Mouse (Mus musculus): ENCODE measurements around the gene Rbfox2. TPM values are rescaled to one million over a fixed set of nuclear protein-coding genes. Genes with fewer than 3 reads are reported as not detected.

Rbfox2 gene
- polyA plus RNA-seq, 1 experiment, result 177 TPM

- peak; percentile 44; the same call in 1 of the 2 replicates for TF ChIP-seq POLR2A (IDR thresholded peaks at IDR 0.05; ENCODE audit: borderline replicate concordance, insufficient read depth, low read length)
- TF ChIP-seq CTCF (IDR thresholded peaks at IDR 0.05; ENCODE audit: borderline replicate concordance, insufficient read depth, low read depth, low read length), result no peak
- Histone ChIP-seq H3K4me3 (replicated peaks; ENCODE audit: insufficient read depth, low read depth, low read length) (peak overlapping the region; percentile 74), H3K27me3 (ENCODE audit: control insufficient read depth, insufficient read depth, low read length) (no peaks in the 10 kb centered on the region), H3K4me1 (ENCODE audit: control insufficient read depth, insufficient read depth, low read length) (peaks cover 24% of the 10 kb centered on the region; the same call in 1 of the 2 replicates), H3K27ac (ENCODE audit: insufficient read depth, low read length) (peak overlapping the region; percentile 98; the same call in 1 of the 2 replicates)
- 3% methylated on average over 12 of the region's 12 CpGs for WGBS
- DNase-seq, result peak; percentile 76 to 88
Observed at GRCm38 (mm10) chr15:77153625-77154024, 153.2 kb downstream of the Rbfox2 start.

GRCm38 (mm10) chr15:77153088-77153546, 153.7 kb downstream of the Rbfox2 start:
- DNase-seq, result peak; percentile 47 to 55
- Histone ChIP-seq H3K4me3 (replicated peaks; ENCODE audit: insufficient read depth, low read depth, low read length) (peak overlapping the region; percentile 74), H3K27ac (ENCODE audit: insufficient read depth, low read length) (peak overlapping the region; percentile 98), H3K4me1 (ENCODE audit: control insufficient read depth, insufficient read depth, low read length) (peaks cover 24% of the 10 kb centered on the region; the same call in 1 of the 2 replicates), H3K27me3 (ENCODE audit: control insufficient read depth, insufficient read depth, low read length) (no peaks in the 10 kb centered on the region)
- 1% methylated on average over 3 of the region's 3 CpGs for WGBS
- TF ChIP-seq POLR2A (IDR thresholded peaks at IDR 0.05; ENCODE audit: borderline replicate concordance, insufficient read depth, low read length) (no peak), CTCF (IDR thresholded peaks at IDR 0.05; ENCODE audit: borderline replicate concordance, insufficient read depth, low read depth, low read length) (no peak)

GRCm38 (mm10) chr15:77152336-77153087, 154.3 kb downstream of the Rbfox2 start:
- peaks cover 24% of the 10 kb centered on the region; the same call in 1 of the 2 replicates for H3K4me1 ChIP-seq (ENCODE audit: control insufficient read depth, insufficient read depth, low read length)
- DNase-seq, result peak; percentile 70 to 80
- H3K27me3 ChIP-seq (ENCODE audit: control insufficient read depth, insufficient read depth, low read length), result no peaks in the 10 kb centered on the region
- peak; percentile 33; the same call in 1 of the 2 replicates for TF ChIP-seq POLR2A (IDR thresholded peaks at IDR 0.05; ENCODE audit: borderline replicate concordance, insufficient read depth, low read length)
- peak; percentile 31; the same call in 1 of the 2 replicates for TF ChIP-seq CTCF (IDR thresholded peaks at IDR 0.05; ENCODE audit: borderline replicate concordance, insufficient read depth, low read depth, low read length)
- H3K4me3 ChIP-seq (replicated peaks; ENCODE audit: insufficient read depth, low read depth, low read length), result peak overlapping the region; percentile 74
- 2% methylated on average over 19 of the region's 19 CpGs for WGBS
- H3K27ac ChIP-seq (ENCODE audit: insufficient read depth, low read length), result peak overlapping the region; percentile 98

- no peak for TF ChIP-seq CTCF (IDR thresholded peaks at IDR 0.05; ENCODE audit: borderline replicate concordance, insufficient read depth, low read depth, low read length)
- TF ChIP-seq POLR2A (IDR thresholded peaks at IDR 0.05; ENCODE audit: borderline replicate concordance, insufficient read depth, low read length), result no peak
- DNase-seq, result peak; percentile 42 to 48
- no peaks in the 10 kb centered on the region for H3K27me3 ChIP-seq (ENCODE audit: control insufficient read depth, insufficient read depth, low read length)
- peaks cover 24% of the 10 kb centered on the region for H3K4me1 ChIP-seq (ENCODE audit: control insufficient read depth, insufficient read depth, low read length)
- H3K4me3 ChIP-seq (replicated peaks; ENCODE audit: insufficient read depth, low read depth, low read length), result peak overlapping the region; percentile 74
- WGBS, result 5% methylated on average over 4 of the region's 4 CpGs
- H3K27ac ChIP-seq (ENCODE audit: insufficient read depth, low read length), result peak overlapping the region; percentile 62; the same call in 1 of the 2 replicates
Observed at GRCm38 (mm10) chr15:77151816-77152215, 155.0 kb downstream of the Rbfox2 start.

- Histone ChIP-seq H3K4me1 (ENCODE audit: control insufficient read depth, insufficient read depth, low read length) (peaks cover 22% of the 10 kb centered on the region), H3K27ac (ENCODE audit: insufficient read depth, low read length) (0 out of 2 replicates have a peak overlapping the region, but pooled peaks have one; percentile 83), H3K27me3 (ENCODE audit: control insufficient read depth, insufficient read depth, low read length) (no peaks in the 10 kb centered on the region), H3K4me3 (replicated peaks; ENCODE audit: insufficient read depth, low read depth, low read length) (peak overlapping the region; percentile 74)
- no peak for DNase-seq
- 14% methylated on average over 8 of the region's 8 CpGs for WGBS
- TF ChIP-seq POLR2A (IDR thresholded peaks at IDR 0.05; ENCODE audit: borderline replicate concordance, insufficient read depth, low read length) (no peak), CTCF (IDR thresholded peaks at IDR 0.05; ENCODE audit: borderline replicate concordance, insufficient read depth, low read depth, low read length) (no peak)
Observed at GRCm38 (mm10) chr15:77151178-77151577, 155.6 kb downstream of the Rbfox2 start.

- DNase-seq, result peak; percentile 59 to 69
Observed at GRCm38 (mm10) chr15:77150424-77150841, 156.4 kb downstream of the Rbfox2 start.

GRCm38 (mm10) chr15:77150000-77150399, 156.8 kb downstream of the Rbfox2 start:
- H3K27me3 ChIP-seq (ENCODE audit: control insufficient read depth, insufficient read depth, low read length), result no peaks in the 10 kb centered on the region
- TF ChIP-seq CTCF (IDR thresholded peaks at IDR 0.05; ENCODE audit: borderline replicate concordance, insufficient read depth, low read depth, low read length) (no peak), POLR2A (IDR thresholded peaks at IDR 0.05; ENCODE audit: borderline replicate concordance, insufficient read depth, low read length) (no peak)
- WGBS, result 6% methylated on average over 3 of the region's 3 CpGs
- peak overlapping the region; percentile 54 for H3K27ac ChIP-seq (ENCODE audit: insufficient read depth, low read length)
- peak overlapping the region; percentile 55 for H3K4me3 ChIP-seq (replicated peaks; ENCODE audit: insufficient read depth, low read depth, low read length)
- no peak for DNase-seq
- H3K4me1 ChIP-seq (ENCODE audit: control insufficient read depth, insufficient read depth, low read length), result peaks cover 26% of the 10 kb centered on the region

More at GRCm38 (mm10) chr15:77150424-77150841, 156.4 kb downstream of the Rbfox2 start:
- H3K27ac ChIP-seq (ENCODE audit: insufficient read depth, low read length), result peak overlapping the region; percentile 54
- peak overlapping the region; percentile 55 for H3K4me3 ChIP-seq (replicated peaks; ENCODE audit: insufficient read depth, low read depth, low read length)
- H3K27me3 ChIP-seq (ENCODE audit: control insufficient read depth, insufficient read depth, low read length), result no peaks in the 10 kb centered on the region
- peaks cover 25% of the 10 kb centered on the region for H3K4me1 ChIP-seq (ENCODE audit: control insufficient read depth, insufficient read depth, low read length)
- TF ChIP-seq POLR2A (IDR thresholded peaks at IDR 0.05; ENCODE audit: borderline replicate concordance, insufficient read depth, low read length) (no peak), CTCF (IDR thresholded peaks at IDR 0.05; ENCODE audit: borderline replicate concordance, insufficient read depth, low read depth, low read length) (no peak)
- WGBS, result 2% methylated on average over 3 of the region's 3 CpGs

Data from cerebellum, adult 2 months (tissue).